Mouse (Mus musculus) gastrocnemius, postnatal 4 days (tissue): Measurements from ENCODE around the gene Bcl7b. TPM values are rescaled to one million over a fixed set of nuclear protein-coding genes. Genes with fewer than 3 reads are reported as not detected.

Experiments used
- DNase-seq, 2 experiments: peaks; one replicate each; pipeline ENCODE4 v3.0.0; 2021 to 2022; ENCODE audit warnings: low spot score in 2 of 2, mixed read lengths in 2 of 2
- long read RNA-seq, 2 experiments: library from polyadenylated mRNA; stranded (forward); transcript quantifications; one replicate each; pipeline ENCODE4 v2.0.0; 2021
- total RNA-seq, 2 experiments: library from RNA; stranded (reverse); gene quantifications; 2 replicates each; pipeline ENCODE4 v1.2.3; 2021

The Bcl7b gene
- 10 to 100 TPM; 27.3 to 28.0 TPM for total RNA-seq
- long read RNA-seq, experiment 1, transcript Bcl7b-201 (6 exons, 1,758 nt): major isoform, 45 of 50 reads
- long read RNA-seq, experiment 1, partial matches to known transcripts: 0 of 50 reads
- long read RNA-seq, experiment 1, other reads (novel, unspliced or antisense): 4 of 50 reads
- long read RNA-seq, experiment 2, transcript Bcl7b-201 (6 exons, 1,758 nt): major isoform, 50 of 59 reads
- long read RNA-seq, experiment 2, partial matches to known transcripts: 0 of 59 reads
- long read RNA-seq, experiment 2, other reads (novel, unspliced or antisense): 7 of 59 reads

DNA sequence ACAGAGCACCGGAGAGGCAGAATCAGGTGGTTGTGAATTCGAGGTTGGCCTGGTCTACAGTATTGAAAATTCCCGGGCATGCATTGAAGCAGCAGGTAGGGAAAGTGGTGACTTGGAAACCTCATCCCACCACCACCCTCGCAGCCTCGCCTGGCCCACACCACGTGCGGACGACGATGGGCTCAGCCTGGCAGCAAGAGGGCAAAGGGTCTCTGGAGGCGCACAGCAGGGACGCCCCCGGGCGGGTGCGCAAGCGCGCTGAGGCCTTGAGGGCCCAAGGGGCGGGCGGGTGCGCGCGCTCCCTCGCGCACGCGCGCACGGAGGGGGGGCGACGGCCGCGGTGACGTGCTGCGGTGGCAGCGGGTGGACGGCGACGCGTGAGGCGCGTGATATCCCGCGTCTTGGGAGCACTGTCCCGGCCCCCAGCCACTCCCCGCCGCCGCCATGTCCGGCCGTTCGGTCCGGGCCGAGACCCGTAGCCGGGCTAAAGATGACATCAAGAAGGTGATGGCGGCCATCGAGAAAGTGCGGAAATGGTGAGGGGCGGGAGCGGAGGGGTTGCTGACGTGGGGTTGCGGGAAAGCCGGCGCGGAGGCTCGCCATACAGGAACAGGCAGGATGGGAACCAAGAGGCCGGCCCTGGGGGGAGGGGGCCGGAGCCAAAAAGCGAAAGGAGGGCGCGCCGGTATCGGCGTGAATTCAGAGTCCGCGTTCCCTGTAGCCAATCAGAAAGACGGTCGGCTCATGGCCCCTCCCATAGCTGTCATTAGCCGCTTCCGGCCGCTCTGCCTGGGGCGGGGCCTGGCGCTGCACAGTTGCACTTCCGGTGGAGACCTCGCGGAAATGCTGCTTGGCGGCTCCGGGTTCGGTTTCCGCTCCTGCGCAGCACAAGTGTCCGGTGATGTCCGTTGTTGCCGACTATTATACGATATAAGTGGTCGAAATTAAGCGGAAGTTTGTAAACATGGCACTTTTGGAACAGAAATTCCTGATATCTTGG lies at the start of gene Bcl7b:
Gene Bcl7b, plus strand, starts transcription at position 221 of the 1,000 bp plus-strand sequence.
- DNase-seq: peak; percentile 90 to 96

GRCm38 (mm10) chr5:135118589-135119081 lies 49.4 kb upstream of the Bcl7b start:
- peak; percentile 37 to 61 for DNase-seq

DNA sequence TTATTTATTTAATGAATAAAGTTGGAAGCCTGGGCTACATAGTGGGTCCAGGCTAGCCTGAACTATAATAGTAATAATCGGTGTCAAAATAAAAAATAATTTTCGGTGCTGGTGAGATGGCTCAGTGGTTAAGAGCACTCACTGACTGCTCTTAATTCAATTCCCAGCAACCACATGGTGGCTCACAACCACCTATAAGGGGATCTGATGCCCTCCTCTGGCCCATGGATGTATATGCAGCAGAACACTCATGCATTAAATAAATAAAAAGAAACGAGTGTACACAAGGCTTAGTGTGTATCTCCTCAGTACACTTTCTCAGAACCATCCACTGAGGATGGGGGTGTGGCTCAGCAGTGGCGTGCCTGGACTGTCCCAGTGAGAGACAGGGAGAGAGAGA lies 47.3 kb upstream of the Bcl7b start:
- no peak for DNase-seq

- no peak for DNase-seq
These were observed 42.0 kb upstream of the Bcl7b start for GRCm38 (mm10) chr5:135126121-135126520.

GRCm38 (mm10) chr5:135127669-135128068 lies 40.4 kb upstream of the Bcl7b start:
- no peak for DNase-seq

GRCm38 (mm10) chr5:135129747-135130146 lies 38.3 kb upstream of the Bcl7b start:
- DNase-seq: no peak

- no peak for DNase-seq
These were observed 34.2 kb upstream of the Bcl7b start for GRCm38 (mm10) chr5:135133736-135134405.

DNA sequence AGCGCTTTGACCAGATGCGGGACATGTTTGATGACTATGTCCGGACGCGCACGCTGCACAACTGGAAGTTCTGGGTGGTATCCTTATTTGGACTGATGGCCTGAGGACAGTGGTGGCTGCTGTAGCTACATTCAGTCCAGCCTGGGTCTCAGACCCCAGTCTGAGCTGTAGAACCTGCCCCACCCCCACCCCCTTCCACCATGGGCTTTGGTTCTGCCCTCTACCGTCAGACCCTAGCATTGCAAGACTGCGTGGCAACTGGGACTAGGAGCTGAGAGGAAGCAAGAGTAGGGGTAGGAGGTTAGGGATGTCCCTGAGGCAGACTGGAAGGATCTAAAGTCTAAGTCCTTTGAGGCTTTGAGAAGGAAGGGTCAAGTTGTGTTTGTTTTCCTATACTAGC lies 33.5 kb upstream of the Bcl7b start:
- DNase-seq: no peak

DNA sequence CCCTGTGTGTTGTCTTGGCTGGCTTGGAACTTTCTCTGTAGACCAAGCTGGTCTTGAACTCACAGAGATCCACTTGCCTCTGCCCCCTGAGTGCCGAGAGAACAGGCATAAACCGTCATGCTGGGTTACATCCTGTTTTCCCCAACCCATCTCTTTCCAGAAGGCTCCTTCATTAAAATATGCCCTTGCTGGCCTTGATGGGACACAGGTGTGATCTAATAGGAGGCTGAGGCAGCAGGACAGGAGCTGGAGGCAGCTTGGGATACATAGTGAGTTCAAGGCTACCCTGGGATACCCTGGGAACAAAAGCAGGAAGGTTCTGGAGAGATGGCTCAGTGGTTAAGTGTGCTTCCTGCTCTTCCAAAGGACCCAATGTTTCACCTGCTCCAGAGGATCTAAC lies 28.2 kb upstream of the Bcl7b start:
- DNase-seq: no peak

DNA sequence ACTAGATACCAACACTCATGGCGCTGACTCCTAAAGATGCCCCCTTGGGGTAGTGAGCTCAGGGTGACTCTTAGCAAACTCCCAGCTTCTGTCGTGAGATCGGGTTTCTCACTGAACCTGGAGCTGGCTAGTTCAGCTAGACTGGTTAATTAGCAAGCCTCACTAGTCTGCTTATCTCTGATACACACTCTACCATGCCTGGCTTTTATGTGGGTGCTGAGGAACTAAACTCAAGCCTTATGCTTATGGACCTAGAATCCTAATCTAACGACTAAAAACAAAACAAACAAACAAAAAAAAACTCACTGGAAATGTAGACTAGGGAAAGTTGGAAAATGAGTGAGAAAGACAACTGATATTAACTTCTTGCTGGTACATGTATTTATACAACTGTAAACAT lies 23.6 kb upstream of the Bcl7b start:
- DNase-seq: no peak

DNA sequence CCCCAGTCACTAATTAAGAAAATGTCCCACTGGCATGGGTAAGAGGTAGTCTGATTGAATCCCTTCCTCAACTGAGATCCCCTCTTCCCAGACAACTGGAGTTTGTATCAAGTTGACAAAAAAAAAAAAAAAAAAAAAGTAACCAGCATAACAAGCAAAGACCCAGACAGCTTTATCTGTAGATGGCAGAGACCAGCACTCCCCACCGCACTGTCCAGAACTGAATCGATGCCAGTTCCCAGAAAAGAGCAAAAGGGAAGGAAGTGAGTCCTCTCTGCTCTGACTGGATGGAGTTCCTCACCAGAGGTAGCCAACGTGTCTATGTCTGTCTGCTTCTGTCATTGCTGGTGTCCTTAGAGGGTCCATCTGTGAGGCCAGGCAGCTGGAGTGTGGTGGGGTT lies 22.6 kb upstream of the Bcl7b start:
- no peak for DNase-seq

DNA sequence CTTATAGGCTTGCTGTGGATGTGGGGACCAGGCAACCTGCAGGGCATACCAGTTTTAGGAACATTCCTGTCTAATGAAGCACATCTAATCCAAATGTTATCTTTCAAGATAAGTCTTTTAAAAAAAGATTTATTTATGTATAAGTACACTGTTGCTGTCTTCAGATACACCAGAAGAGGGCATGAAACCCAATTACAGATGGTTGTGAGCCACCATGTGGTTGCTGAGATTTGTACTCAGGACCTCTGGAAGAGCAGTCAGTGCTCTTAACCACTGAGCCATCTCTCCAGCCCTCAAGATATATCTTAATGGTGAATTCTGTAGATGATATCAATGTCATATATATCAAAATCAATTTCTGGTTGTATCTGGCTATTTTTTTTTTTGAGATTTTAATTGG lies 22.1 kb upstream of the Bcl7b start:
- no peak for DNase-seq

DNA sequence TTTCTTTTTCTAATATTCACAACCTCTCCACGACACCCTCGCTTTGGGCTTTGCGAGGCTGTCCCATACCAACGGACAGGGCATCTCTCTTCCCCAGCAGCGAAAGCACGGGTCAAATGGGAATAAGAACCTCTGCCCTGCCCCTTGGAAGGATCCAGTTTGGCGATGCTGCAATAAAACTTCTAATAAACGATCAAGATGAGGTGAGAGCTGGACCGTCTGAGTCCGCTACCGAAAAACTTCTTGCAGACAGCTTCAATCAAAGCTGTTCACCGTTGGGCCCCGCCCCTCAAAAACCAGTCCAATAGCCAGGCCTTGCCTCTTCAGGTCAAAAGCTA lies 19.4 kb upstream of the Bcl7b start:
- DNase-seq: no peak

DNA sequence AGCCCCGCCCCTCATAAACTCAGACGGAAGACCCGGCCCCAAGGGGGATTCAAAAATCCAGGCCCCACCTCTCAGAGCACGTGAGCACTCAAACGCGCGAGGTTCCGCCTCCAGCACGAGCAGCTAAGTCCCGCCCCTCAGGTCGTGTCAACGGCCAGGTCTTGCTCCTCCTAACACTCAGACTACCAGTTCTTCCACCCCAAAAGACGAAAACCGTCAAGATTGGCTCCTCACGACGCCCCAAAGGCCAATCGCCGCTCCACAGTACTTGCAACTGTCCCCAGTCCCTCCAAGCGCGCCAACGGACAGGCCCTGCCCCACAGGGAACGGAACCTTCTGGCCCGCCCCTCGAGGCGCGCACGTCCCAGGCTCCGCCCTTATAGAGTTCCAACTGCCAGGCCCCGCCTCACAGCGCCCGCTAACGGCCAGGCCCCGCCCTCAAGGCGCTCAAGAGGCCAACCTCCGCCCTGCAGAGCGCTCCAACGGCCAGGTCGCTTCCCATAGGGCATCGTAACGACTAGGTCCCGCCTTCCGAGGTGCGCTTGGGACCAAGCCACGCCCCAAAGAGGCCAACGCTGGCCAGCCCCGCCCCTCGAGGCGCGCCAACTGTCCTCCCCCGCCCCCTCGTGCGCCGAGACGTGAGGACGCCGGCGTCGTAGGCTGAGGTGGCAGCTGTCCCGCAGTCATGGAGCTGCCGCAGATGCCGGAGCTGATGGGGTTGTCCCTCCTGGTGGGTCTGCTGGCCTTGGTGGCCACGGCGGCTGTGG lies 18.8 kb upstream of the Bcl7b start, which contains the start of gene Tbl2:
Gene Tbl2, plus strand, starts transcription at position 605 of the 767 bp plus-strand sequence.
- DNase-seq: peak; percentile 96 to 99

DNA sequence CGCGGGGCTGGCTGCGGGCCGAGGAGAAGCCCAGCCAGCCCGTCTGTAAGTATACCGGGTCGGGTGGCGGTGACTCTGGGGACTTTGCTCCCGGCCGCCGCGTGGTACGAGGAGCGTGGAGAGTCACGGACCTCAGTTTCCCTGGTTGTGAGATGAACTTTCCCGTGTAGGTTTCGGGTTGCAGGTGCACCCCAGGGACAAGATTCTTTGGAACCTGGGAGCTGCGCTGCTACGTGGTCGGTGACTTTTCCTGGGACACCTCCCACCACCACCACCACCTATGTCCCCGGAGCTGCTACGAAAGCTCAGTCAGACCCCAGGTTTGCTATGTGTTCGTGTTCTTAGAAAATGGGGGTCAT lies 18.3 kb upstream of the Bcl7b start:
- DNase-seq: no peak

- DNase-seq: no peak
These were observed 11.6 kb upstream of the Bcl7b start for GRCm38 (mm10) chr5:135156496-135156895.

GRCm38 (mm10) chr5:135161221-135161620 lies 6.9 kb upstream of the Bcl7b start:
- peak in 1 of 2 experiments; percentile 27 for DNase-seq

DNA sequence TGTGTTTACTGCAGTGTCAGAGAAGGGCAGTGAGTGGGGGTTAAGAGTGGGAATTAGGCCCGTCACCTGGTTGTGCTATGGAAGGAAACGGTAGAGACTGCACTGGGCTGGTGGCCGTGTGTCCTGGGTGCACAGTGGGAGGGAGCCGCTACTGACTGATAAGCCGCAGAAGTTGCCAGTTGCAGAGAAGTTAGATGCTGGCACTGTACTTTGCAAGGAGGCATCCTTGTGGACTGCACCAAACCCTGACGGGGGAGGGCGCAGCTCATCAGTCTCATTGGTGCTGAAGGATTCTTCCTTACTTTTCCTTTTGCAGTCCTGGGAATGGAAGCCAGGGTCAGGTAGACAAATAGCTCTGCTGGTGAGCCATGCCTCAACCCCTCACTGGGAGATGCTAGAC lies 6.4 kb upstream of the Bcl7b start:
- no peak for DNase-seq

DNA sequence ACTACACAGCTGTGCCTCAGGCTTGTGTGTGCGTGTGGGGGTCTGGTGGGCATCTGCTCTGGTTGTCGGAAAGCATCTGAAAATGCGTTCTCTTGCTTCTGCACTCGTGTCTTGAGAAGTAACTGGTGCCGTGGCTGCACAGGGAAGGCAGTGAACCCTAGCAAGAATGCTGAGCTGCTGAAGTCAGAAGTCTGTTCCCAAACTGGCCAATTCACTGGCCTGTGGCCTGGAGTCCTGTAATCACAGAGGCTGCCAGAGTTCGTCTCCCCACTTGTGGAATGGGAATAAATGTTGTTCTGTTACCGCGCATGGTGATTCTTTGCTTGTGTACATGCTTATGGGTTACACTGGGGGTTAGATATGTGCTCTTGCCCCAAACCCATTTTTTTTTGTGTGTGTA lies 5.7 kb upstream of the Bcl7b start:
- DNase-seq: no peak

DNA sequence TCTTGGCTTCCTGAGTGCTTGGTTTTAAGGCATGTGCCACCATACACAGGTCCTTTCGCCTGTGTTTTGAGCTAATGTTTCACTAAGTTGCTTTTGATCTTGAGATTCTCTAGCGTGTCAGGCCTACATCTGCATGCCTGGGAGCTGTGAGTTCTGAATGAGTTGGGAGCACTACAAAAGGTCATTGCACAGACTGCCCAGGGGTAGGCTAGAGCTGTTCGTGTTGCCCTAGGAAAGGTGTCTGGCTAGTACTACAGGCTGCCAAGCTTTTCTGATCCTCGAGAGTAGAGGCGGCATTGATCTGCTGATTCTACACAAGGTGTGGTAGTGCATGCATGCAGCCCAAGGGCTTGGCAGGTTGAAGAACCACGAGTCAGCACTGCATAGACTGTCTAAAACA lies 5.3 kb upstream of the Bcl7b start:
- no peak for DNase-seq

DNA sequence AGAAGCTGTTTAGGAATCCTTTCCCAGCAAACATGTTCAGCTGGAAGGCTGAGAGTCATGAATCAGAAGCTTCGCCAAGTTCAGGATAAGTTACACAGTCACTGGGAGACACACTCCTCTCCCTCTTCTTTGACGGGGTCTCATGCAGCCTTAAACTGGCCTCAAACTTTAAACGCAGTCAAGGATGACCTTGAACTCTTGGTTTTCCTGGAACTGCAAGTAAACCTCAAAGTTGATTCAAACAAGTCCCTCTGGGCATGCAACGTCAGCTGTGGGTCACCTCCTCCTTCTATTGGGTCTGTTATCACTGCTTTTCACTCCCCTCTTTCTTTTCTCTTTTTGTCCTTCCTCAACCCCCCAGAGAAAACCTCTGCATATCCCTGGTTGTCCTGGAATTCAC lies 1.2 kb upstream of the Bcl7b start:
- DNase-seq: no peak
